Mouse (Mus musculus): ENCODE data around the gene Greb1. TPM values are rescaled to one million over a fixed set of nuclear protein-coding genes. Genes with fewer than 3 reads are reported as not detected.

Gene Greb1
- total RNA-seq, 1 experiment from 2014 or later, result 0.05 TPM

DNA sequence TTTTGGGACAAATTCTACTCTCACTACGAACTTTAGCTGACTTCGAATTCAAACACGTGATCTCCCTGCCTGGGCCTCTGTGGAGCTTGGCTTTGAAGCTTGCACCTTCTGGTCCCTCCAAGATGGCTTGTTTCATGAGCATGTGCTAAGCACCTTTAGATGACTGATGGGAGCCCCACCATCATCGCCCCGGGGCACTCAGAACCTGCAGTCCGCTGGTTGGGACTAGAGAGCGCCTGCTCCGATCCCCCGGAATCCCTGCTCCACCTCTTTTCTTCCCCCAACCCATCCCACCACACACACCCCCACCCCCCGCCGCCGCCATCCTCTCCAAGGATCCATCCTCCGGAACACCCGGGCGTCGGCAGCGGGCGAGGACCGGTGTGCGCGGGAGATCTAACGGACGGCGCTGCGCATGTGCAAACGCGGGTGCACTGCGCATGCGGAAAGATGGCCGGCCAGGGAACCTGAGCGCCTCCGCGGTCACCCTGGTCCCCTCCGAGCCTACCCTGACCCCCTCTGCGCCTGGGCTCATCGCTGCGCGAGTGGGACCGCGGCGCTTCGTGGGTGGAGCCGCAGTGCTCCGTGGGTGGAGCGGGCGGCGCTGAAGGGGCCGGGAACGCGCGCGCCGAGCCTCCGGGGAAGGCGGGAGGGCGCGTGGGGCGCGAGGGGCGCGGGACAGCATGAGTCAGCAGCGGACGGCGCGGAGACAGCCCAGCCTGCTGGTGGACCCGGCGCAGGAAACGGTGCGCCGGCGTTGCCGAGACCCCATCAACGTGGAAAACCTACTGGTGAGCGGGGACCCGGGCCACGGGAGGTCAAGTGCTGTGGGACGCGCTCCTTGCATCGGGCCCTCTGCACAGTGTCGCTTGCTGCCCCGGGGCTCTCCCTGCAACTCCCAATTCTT, 10.1 kb upstream of the Greb1 start, which contains the start of gene E2f6:
Gene E2f6 (plus strand): TSS at position 439 of the 907 bp plus-strand sequence.
- ATAC-seq (replicated peaks; ENCODE audit: low read depth, poor library complexity, severe bottlenecking), result peak; percentile 70

DNA sequence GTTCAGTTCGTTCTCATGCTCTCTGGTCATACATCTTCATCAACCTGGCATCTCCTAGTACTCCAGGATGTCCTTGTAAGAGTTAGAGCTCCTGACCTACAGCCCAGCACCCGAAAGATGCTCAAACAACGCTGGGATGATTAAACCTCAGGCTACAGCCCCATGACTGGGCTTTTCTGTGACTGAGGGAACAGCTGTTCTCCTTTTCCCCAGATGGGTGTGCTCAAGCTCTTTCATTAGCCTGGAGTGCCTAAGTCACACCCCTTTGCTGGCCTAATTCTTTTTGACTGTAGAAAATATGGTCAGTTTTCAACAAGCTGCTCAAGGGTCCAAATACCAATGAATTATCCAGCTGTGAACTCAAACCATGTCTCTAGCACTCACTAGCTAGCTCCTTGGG, 7.4 kb upstream of the Greb1 start:
- ATAC-seq (replicated peaks; ENCODE audit: low read depth, poor library complexity, severe bottlenecking), result peak; percentile 71

DNA sequence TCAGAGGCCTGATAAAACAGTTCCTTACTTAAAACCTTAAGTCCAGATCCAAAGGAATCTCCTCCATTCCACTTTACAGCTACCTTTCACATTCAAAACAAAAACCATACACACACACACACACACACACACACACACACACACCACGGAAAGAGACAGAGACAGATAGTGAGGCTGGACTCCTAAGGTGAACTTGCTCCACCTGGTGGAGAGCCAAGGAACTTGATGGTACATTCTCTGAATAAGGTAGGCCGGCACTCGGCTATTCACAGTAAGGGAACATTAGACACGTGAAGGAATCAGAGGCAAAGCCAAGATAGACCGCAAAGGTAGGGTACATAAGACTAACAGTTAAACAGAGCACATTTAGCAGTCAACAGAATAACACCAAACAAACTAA, 4.8 kb upstream of the Greb1 start:
- peak; percentile 88 for ATAC-seq (replicated peaks; ENCODE audit: low read depth, poor library complexity, severe bottlenecking)

DNA sequence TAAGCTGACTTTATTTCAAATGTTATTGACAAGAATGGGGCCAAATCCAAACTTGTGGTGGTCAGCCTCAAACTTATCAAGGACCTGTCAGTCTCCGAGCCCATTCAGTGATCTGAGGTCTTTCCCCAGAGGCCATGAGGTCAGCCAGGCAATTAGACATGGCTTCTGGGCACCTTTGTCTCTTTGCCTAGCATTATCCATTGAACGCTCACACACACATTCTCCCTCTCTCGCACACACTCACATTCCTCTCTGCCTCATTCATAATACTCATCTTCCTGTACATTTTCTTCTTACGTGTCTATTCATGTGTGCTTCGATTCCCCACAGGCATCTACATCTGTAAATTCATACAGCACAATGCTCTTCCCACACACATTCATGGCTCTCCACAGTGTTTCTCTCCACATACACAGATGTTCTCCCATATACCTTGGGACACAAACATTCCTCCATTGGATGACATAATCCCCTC, 3.3 kb upstream of the Greb1 start:
- ATAC-seq (replicated peaks; ENCODE audit: low read depth, poor library complexity, severe bottlenecking), result no peak

- ATAC-seq (replicated peaks; ENCODE audit: low read depth, poor library complexity, severe bottlenecking), result no peak
Measured at GRCm38 (mm10) chr12:16803237-16803955, 2.7 kb upstream of the Greb1 start.

DNA sequence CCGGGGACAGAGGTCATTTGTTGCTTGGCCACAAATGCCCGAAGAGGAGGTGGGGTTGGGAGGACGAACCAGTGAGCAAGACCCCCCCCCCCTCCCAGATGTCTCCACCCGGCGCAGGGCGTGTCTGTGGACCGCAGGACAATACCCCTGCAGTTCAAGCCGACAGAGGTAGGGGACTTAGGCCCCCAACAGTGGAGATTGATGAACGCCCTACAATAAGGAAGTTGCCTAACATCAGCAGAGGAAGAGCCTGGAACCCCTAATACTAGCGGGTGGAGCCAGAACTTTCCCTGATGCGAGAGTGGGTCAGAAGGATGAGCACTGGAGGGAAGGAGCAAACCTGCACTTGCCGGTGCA, 251 bp upstream of the Greb1 start:
- ATAC-seq (replicated peaks; ENCODE audit: low read depth, poor library complexity, severe bottlenecking), result peak; percentile 74

DNA sequence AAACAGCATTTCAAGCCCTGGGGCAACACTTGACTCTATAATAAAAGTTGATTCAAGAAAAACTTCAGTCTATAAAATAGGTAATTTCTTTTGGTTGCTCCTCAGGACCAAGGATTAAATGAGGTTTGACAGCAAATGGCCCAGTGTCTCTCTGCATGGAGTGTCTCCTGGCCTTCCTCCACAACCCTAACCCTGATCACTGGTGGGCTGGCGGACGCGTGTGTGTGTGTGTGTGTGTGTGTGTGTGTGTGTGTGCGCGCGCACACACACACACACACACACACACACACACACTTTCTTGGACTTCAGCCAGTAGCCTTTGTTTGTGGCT, 793 bp downstream of the Greb1 start:
- no peak for ATAC-seq (replicated peaks; ENCODE audit: low read depth, poor library complexity, severe bottlenecking)

DNA sequence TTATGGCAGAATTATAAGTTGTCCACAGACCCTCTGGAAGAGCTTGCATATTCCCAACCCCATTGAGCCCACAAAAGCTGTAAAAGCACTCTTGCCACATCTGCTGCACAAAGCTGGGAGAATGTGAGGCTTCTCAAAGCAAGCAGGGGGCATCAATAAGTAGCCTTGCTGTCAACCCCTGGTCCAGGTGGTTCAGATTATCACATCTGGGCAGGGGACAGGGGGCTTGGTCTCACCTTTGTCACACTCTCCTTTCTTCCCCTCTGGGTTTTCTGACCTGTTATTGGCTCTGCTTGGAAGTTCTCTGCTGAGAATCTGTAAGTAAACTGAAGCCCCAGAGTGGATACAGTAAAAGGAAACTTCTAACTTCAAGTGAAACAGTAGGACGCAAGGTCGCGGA, 1.8 kb downstream of the Greb1 start:
- no peak for ATAC-seq (replicated peaks; ENCODE audit: low read depth, poor library complexity, severe bottlenecking)

GRCm38 (mm10) chr12:16795781-16796180, 4.9 kb downstream of the Greb1 start:
- ATAC-seq (replicated peaks; ENCODE audit: low read depth, poor library complexity, severe bottlenecking), result no peak

- ATAC-seq (replicated peaks; ENCODE audit: low read depth, poor library complexity, severe bottlenecking), result no peak
Measured at GRCm38 (mm10) chr12:16793371-16793770, 7.3 kb downstream of the Greb1 start.

- no peak for ATAC-seq (replicated peaks; ENCODE audit: low read depth, poor library complexity, severe bottlenecking)
Measured at GRCm38 (mm10) chr12:16790456-16790855, 10.2 kb downstream of the Greb1 start.

DNA sequence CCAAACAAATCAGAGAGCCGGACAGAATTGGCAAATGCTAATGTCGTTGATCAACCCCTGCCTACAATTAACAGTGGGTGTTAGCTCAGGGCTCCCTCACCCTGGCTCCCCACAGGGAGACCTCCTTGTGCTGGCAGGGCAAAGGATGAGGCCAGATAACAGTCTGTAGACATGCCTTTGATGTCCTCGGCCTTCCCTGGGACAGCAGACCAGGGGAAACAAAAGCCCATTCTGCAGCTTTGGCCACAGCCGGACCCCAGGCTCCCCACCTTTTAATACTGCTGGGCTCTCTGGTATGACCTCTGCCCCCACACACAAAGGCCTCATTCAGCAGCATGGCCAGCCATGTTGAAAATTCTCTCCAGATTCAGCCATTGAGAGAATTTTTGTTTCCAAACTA, 10.9 kb downstream of the Greb1 start:
- no peak for ATAC-seq (replicated peaks; ENCODE audit: low read depth, poor library complexity, severe bottlenecking)

- no peak for ATAC-seq (replicated peaks; ENCODE audit: low read depth, poor library complexity, severe bottlenecking)
Measured at GRCm38 (mm10) chr12:16789199-16789598, 11.5 kb downstream of the Greb1 start.

DNA sequence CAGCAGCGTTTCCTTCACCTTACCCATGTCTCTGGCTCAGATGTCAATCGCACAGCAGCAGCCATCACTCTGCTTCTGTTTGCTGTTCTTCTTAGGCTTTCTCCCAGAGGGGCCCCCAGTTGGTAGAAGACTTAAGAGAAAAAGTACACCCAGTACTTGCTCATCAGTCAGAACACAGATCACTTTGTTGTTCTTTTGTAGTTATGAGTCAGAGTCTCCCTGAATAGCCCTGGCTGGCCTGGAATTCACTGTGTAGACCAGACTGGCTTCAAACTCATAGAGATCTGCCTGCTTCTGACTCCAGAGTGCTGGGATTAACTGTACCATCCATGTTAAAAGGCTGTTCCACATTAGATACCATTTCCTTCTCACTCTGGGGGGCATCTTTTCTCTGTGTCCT, 12.1 kb downstream of the Greb1 start:
- no peak for ATAC-seq (replicated peaks; ENCODE audit: low read depth, poor library complexity, severe bottlenecking)

- no peak for ATAC-seq (replicated peaks; ENCODE audit: low read depth, poor library complexity, severe bottlenecking)
Measured at GRCm38 (mm10) chr12:16781034-16781746, 19.5 kb downstream of the Greb1 start.

DNA sequence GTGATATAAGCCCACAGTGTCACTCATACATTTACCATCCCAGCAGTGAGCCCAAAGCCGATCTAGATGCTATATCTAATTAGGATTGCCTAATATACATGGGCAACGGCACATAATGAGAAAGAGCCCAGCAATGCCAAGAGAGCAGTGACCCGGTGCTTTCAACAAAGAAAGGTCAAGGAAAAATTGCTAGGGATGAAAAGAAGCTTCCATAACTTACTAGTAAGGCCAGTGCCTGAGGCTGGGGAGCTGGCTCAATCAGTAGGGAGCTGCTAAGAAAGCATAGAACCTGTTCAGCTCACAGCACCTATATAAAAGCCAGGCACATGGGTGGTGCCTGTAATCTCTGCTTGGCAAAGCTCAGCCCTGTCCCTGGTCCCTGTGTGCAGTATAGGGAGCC, 20.4 kb downstream of the Greb1 start:
- ATAC-seq (replicated peaks; ENCODE audit: low read depth, poor library complexity, severe bottlenecking), result no peak

DNA sequence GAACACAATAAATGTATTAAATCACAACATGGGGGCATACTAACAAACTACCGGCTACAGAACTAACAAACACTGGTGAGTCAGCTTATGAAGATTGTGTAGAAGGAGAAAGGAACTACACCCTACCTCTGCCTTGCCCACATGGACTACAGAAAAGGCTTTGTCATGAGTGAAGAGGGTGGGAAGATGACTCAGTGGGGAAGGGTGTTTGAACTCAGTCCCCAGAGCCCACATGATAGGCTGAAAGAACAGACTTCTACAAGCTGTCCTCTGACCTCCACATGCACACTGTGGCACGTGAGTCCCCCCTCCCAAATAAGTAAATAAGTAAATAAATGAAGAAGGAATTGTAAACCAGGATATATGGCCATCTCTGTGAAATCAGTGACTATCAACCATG, 21.5 kb downstream of the Greb1 start:
- no peak for ATAC-seq (replicated peaks; ENCODE audit: low read depth, poor library complexity, severe bottlenecking)

GRCm38 (mm10) chr12:16778523-16778922, 22.2 kb downstream of the Greb1 start:
- no peak for ATAC-seq (replicated peaks; ENCODE audit: low read depth, poor library complexity, severe bottlenecking)

GRCm38 (mm10) chr12:16775351-16775750, 25.3 kb downstream of the Greb1 start:
- ATAC-seq (replicated peaks; ENCODE audit: low read depth, poor library complexity, severe bottlenecking), result no peak

- ATAC-seq (replicated peaks; ENCODE audit: low read depth, poor library complexity, severe bottlenecking), result no peak
Measured at GRCm38 (mm10) chr12:16774605-16775004, 26.1 kb downstream of the Greb1 start.
